In genomic region chr11:16951761-16952010, GRCm38 (mm10) we compare ENCODE assay signal across 7 mouse cellular contexts. TPM values are rescaled to one million over a fixed set of nuclear protein-coding genes. Genes with fewer than 3 reads are reported as not detected.
A peak's percentile ranks its signal among the peaks of the same experiment; 100 is the strongest.
DNase-seq lines count a peak whose midpoint lies in the region; ATAC-seq lines count a peak whose summit lies in the region.

No protein-coding gene starts in this region.

- 7% methylated on average over 9 of the region's 9 CpGs for WGBS in neural tube, embryonic 11.5 days
- 5% methylated on average over 9 of the region's 9 CpGs for whole genome bisulfite sequencing in forebrain, embryonic 11.5 days
- WGBS in liver, embryonic 12.5 days (ENCODE audit: insufficient replicate concordance): 2% methylated on average over 9 of the region's 9 CpGs
- 5% methylated on average over 9 of the region's 9 CpGs for WGBS in stomach, embryonic 16.5 days

- no peak for DNase-seq in neural tube, embryonic 11.5 days (ENCODE audit: low spot score)
- no peak for DNase-seq in neural tube, embryonic 10.5 days (ENCODE audit: extremely low spot score, low spot score)
- no peak for DNase-seq in forebrain, embryonic 11.5 days (ENCODE audit: low spot score)
- no peak for DNase-seq in cerebellum, postnatal 10 days
- no peak for DNase-seq in spleen, postnatal 4 days (ENCODE audit: low spot score in 2 of 2)

- H3K4me2 ChIP-seq in neural tube, embryonic 11.5 days (ENCODE audit: low read depth): peak overlapping the region; percentile 77
- H3K4me2 ChIP-seq in forebrain, embryonic 11.5 days (ENCODE audit: low read depth, low read length, severe bottlenecking): peak overlapping the region; percentile 79
- H3K4me2 ChIP-seq in liver, embryonic 12.5 days: peak overlapping the region; percentile 71
- peak overlapping the region; percentile 90 for H3K4me2 ChIP-seq in stomach, embryonic 16.5 days (ENCODE audit: low read depth, low read length)

- no peaks in the 10 kb centered on the region for H3K9me3 ChIP-seq in neural tube, embryonic 11.5 days (ENCODE audit: control insufficient read depth, low read length)
- H3K9me3 ChIP-seq in forebrain, embryonic 11.5 days (ENCODE audit: control insufficient read depth, low read length): no peaks in the 10 kb centered on the region
- no peaks in the 10 kb centered on the region for H3K9me3 ChIP-seq in liver, embryonic 12.5 days (replicated peaks)
- no peaks in the 10 kb centered on the region for H3K9me3 ChIP-seq in stomach, embryonic 16.5 days (replicated peaks; ENCODE audit: control insufficient read depth, low read length)

- ATAC-seq in neural tube, embryonic 11.5 days (ENCODE audit: insufficient read depth, low FRiP score, low TSS enrichment): no peak
- ATAC-seq in forebrain, embryonic 11.5 days (replicated peaks; ENCODE audit: low FRiP score): no peak
- peak; percentile 7; the same call in 1 of the 2 replicates for ATAC-seq in liver, embryonic 12.5 days
- no peak for ATAC-seq in stomach, embryonic 16.5 days (ENCODE audit: insufficient read depth, low FRiP score)

- H3K9ac ChIP-seq in neural tube, embryonic 11.5 days (ENCODE audit: low read length): peak overlapping the region; percentile 72
- peak overlapping the region; percentile 72 for H3K9ac ChIP-seq in forebrain, embryonic 11.5 days (ENCODE audit: low read length)
- H3K9ac ChIP-seq in liver, embryonic 12.5 days: peak overlapping the region; percentile 87
- H3K9ac ChIP-seq in stomach, embryonic 16.5 days (ENCODE audit: low read length): peak overlapping the region; percentile 84

- peak overlapping the region; percentile 64 for H3K4me3 ChIP-seq in neural tube, embryonic 11.5 days (ENCODE audit: low read depth, low read length)
- H3K4me3 ChIP-seq in forebrain, embryonic 11.5 days (ENCODE audit: low read depth, low read length): peak overlapping the region; percentile 58
- peak overlapping the region; percentile 81 for H3K4me3 ChIP-seq in liver, embryonic 12.5 days
- H3K4me3 ChIP-seq in stomach, embryonic 16.5 days (replicated peaks; ENCODE audit: low read length): peak overlapping the region; percentile 85

- no peaks in the 10 kb centered on the region for H3K27me3 ChIP-seq in neural tube, embryonic 11.5 days (ENCODE audit: control insufficient read depth, insufficient read depth, low read length)
- no peaks in the 10 kb centered on the region for H3K27me3 ChIP-seq in forebrain, embryonic 11.5 days (ENCODE audit: control insufficient read depth, insufficient read depth, low read length)
- no peaks in the 10 kb centered on the region for H3K27me3 ChIP-seq in liver, embryonic 12.5 days (replicated peaks)
- H3K27me3 ChIP-seq in stomach, embryonic 16.5 days (ENCODE audit: control insufficient read depth, insufficient read depth, low read length): no peaks in the 10 kb centered on the region

- H3K36me3 ChIP-seq in neural tube, embryonic 11.5 days (ENCODE audit: control insufficient read depth, insufficient read depth, low read length): no peaks in the 10 kb centered on the region
- H3K36me3 ChIP-seq in forebrain, embryonic 11.5 days (ENCODE audit: control insufficient read depth, insufficient read depth, low read length): no peaks in the 10 kb centered on the region
- H3K36me3 ChIP-seq in liver, embryonic 12.5 days: peaks cover 17% of the 10 kb centered on the region; the same call in 1 of the 2 replicates
- no peaks in the 10 kb centered on the region for H3K36me3 ChIP-seq in stomach, embryonic 16.5 days (ENCODE audit: control insufficient read depth, insufficient read depth, low read length)

- no peak overlapping the region for H3K27ac ChIP-seq in neural tube, embryonic 11.5 days (ENCODE audit: low read depth, low read length)
- peak overlapping the region; percentile 70; the same call in 1 of the 2 replicates for H3K27ac ChIP-seq in forebrain, embryonic 11.5 days (ENCODE audit: low read depth, low read length)
- peak overlapping the region; percentile 81 for H3K27ac ChIP-seq in liver, embryonic 12.5 days
- H3K27ac ChIP-seq in stomach, embryonic 16.5 days (ENCODE audit: low read length): peak overlapping the region; percentile 77

- no peaks in the 10 kb centered on the region for H3K4me1 ChIP-seq in neural tube, embryonic 11.5 days (ENCODE audit: control insufficient read depth, insufficient read depth, low read length)
- H3K4me1 ChIP-seq in forebrain, embryonic 11.5 days (replicated peaks; ENCODE audit: control insufficient read depth, insufficient read depth, low read length): 0 out of 2 replicates have a peak, but pooled peaks cover 4% of the 10 kb centered on the region
- H3K4me1 ChIP-seq in liver, embryonic 12.5 days: peaks cover 49% of the 10 kb centered on the region
- H3K4me1 ChIP-seq in stomach, embryonic 16.5 days (ENCODE audit: control insufficient read depth, insufficient read depth, low read length): peaks cover 15% of the 10 kb centered on the region; the same call in 1 of the 2 replicates

RNA-seq across cellular contexts. Expression of gene Fbxo48, which starts 0.5 kb away (rescaled TPM):
- polyA plus RNA-seq in neural tube, embryonic 11.5 days (2014; fragmentation: Nextera tagmentation; extraction: Ambion mirVana): 1.4 and 1.6 TPM in 2 replicates
- 2.8 and 3.2 TPM in 2 replicates for polyA plus RNA-seq in forebrain, embryonic 11.5 days (2014; fragmentation: Nextera tagmentation; extraction: Ambion mirVana)
- 2.5 and 3.2 TPM in 2 replicates for polyA plus RNA-seq in liver, embryonic 12.5 days (2016; fragmentation: Nextera tagmentation; extraction: Ambion mirVana)
- 1.2 and 1.6 TPM in 2 replicates for polyA plus RNA-seq in stomach, embryonic 16.5 days (2015; fragmentation: Nextera tagmentation; extraction: Ambion mirVana)
